8 mouse cellular contexts compared by ENCODE assay signal in genomic region chr5:118560385-118561085, GRCm38 (mm10). TPM values are rescaled to one million over a fixed set of nuclear protein-coding genes. Genes with fewer than 3 reads are reported as not detected.
A peak's percentile ranks its signal among the peaks of the same experiment; 100 is the strongest.
DNase-seq lines count a peak whose midpoint lies in the region; ATAC-seq and TF ChIP-seq lines count a peak whose summit lies in the region.

Gene Med13l (plus strand): TSS chr5:118560679.

- H3K4me3 ChIP-seq in C2C12 (ENCODE audit: insufficient read depth, poor library complexity, severe bottlenecking), result peak within 1 kb of the TSS; percentile 52
- peak within 1 kb of the TSS; percentile 76 for H3K4me3 ChIP-seq in embryonic facial prominence, embryonic 15.5 days (replicated peaks)
- H3K4me3 ChIP-seq in heart, embryonic 12.5 days, result peak within 1 kb of the TSS; percentile 98
- peak within 1 kb of the TSS; percentile 84 for H3K4me3 ChIP-seq in kidney, embryonic 16.5 days (ENCODE audit: low read length)
- H3K4me3 ChIP-seq in liver, embryonic 15.5 days (replicated peaks), result peak within 1 kb of the TSS; percentile 94
- H3K4me3 ChIP-seq in neural tube, embryonic 11.5 days (ENCODE audit: low read depth, low read length), result peak within 1 kb of the TSS; percentile 84

- peak within 1 kb of the TSS; percentile 98 for H3K27ac ChIP-seq in embryonic facial prominence, embryonic 15.5 days (replicated peaks)
- H3K27ac ChIP-seq in heart, embryonic 12.5 days (ENCODE audit: poor library complexity, severe bottlenecking), result peak within 1 kb of the TSS; percentile 81
- peak within 1 kb of the TSS; percentile 87 for H3K27ac ChIP-seq in kidney, embryonic 16.5 days (ENCODE audit: low read length)
- peak within 1 kb of the TSS; percentile 97 for H3K27ac ChIP-seq in liver, embryonic 15.5 days (replicated peaks)
- H3K27ac ChIP-seq in neural tube, embryonic 11.5 days (ENCODE audit: low read depth, low read length), result peak within 1 kb of the TSS; percentile 95

- H3ac ChIP-seq in C2C12 (ENCODE audit: control insufficient read depth, insufficient read length, low read depth), result peak within 1 kb of the TSS; percentile 82

- H3K79me2 ChIP-seq in C2C12 (ENCODE audit: control insufficient read depth, insufficient read depth), result peaks cover 48% of the 10 kb centered on the region

- ATAC-seq in embryonic facial prominence, embryonic 15.5 days (ENCODE audit: insufficient number of reproducible peaks, low FRiP score, low TSS enrichment, low read depth), result peak; percentile 68
- peak; percentile 79 for ATAC-seq in heart, embryonic 12.5 days (ENCODE audit: insufficient number of reproducible peaks, low FRiP score)
- peak; percentile 76 for ATAC-seq in kidney, embryonic 16.5 days (ENCODE audit: low FRiP score, low TSS enrichment)
- peak; percentile 76 for ATAC-seq in liver, embryonic 15.5 days (ENCODE audit: insufficient read depth)
- peak; percentile 52 for ATAC-seq in neural tube, embryonic 11.5 days (ENCODE audit: insufficient read depth, low FRiP score, low TSS enrichment)

- peak within 1 kb of the TSS; percentile 75 for H3K4me2 ChIP-seq in embryonic facial prominence, embryonic 15.5 days (replicated peaks)
- H3K4me2 ChIP-seq in heart, embryonic 12.5 days, result peak within 1 kb of the TSS; percentile 90
- H3K4me2 ChIP-seq in kidney, embryonic 16.5 days (replicated peaks; ENCODE audit: low read depth, low read length), result peak within 1 kb of the TSS; percentile 82
- H3K4me2 ChIP-seq in liver, embryonic 15.5 days, result peak within 1 kb of the TSS; percentile 91
- H3K4me2 ChIP-seq in neural tube, embryonic 11.5 days (ENCODE audit: low read depth), result peak within 1 kb of the TSS; percentile 74

- peaks cover 45% of the 10 kb centered on the region for H3K79me3 ChIP-seq in C2C12 (ENCODE audit: low read depth)

- TF ChIP-seq CTCF in C2C12 (IDR thresholded peaks at IDR 0.05; ENCODE audit: control insufficient read depth, insufficient read depth, insufficient read length), result no peak

- H3K9me3 ChIP-seq in embryonic facial prominence, embryonic 15.5 days (replicated peaks), result no peaks in the 10 kb centered on the region
- H3K9me3 ChIP-seq in heart, embryonic 12.5 days (replicated peaks), result no peaks in the 10 kb centered on the region
- no peaks in the 10 kb centered on the region for H3K9me3 ChIP-seq in kidney, embryonic 16.5 days (ENCODE audit: low read length)
- H3K9me3 ChIP-seq in liver, embryonic 15.5 days (replicated peaks), result no peaks in the 10 kb centered on the region
- H3K9me3 ChIP-seq in neural tube, embryonic 11.5 days (ENCODE audit: control insufficient read depth, low read length), result no peaks in the 10 kb centered on the region

- H3K27me3 ChIP-seq in C2C12 (ENCODE audit: control insufficient read depth, insufficient read depth, insufficient read length), result no peaks in the 10 kb centered on the region
- H3K27me3 ChIP-seq in embryonic facial prominence, embryonic 15.5 days, result peaks cover 21% of the 10 kb centered on the region
- no peaks in the 10 kb centered on the region for H3K27me3 ChIP-seq in heart, embryonic 12.5 days (replicated peaks)
- H3K27me3 ChIP-seq in kidney, embryonic 16.5 days (ENCODE audit: insufficient read depth, low read length), result peaks cover 10% of the 10 kb centered on the region; the same call in 1 of the 2 replicates
- H3K27me3 ChIP-seq in liver, embryonic 15.5 days, result peaks cover 26% of the 10 kb centered on the region
- H3K27me3 ChIP-seq in neural tube, embryonic 11.5 days (ENCODE audit: control insufficient read depth, insufficient read depth, low read length), result no peaks in the 10 kb centered on the region

- H3K9ac ChIP-seq in embryonic facial prominence, embryonic 15.5 days, result peak within 1 kb of the TSS; percentile 87
- H3K9ac ChIP-seq in heart, embryonic 12.5 days, result peak within 1 kb of the TSS; percentile 97
- peak within 1 kb of the TSS; percentile 96 for H3K9ac ChIP-seq in kidney, embryonic 16.5 days (replicated peaks; ENCODE audit: low read length)
- peak within 1 kb of the TSS; percentile 98 for H3K9ac ChIP-seq in liver, embryonic 15.5 days
- peak within 1 kb of the TSS; percentile 95 for H3K9ac ChIP-seq in neural tube, embryonic 11.5 days (ENCODE audit: low read length)

- WGBS in embryonic facial prominence, embryonic 15.5 days, result 1% methylated on average over 49 of the region's 120 CpGs
- 4% methylated on average over 105 of the region's 120 CpGs for WGBS in heart, embryonic 12.5 days
- under 1% methylated on average over 48 of the region's 120 CpGs for WGBS in kidney, embryonic 16.5 days
- under 1% methylated on average over 87 of the region's 120 CpGs for WGBS in liver, embryonic 15.5 days (ENCODE audit: insufficient replicate concordance)
- WGBS in neural tube, embryonic 11.5 days, result under 1% methylated on average over 37 of the region's 120 CpGs

- DNase-seq in adrenal gland, postnatal 36 days, result peak; percentile 84 to 87
- DNase-seq in neural tube, embryonic 11.5 days (ENCODE audit: low spot score), result peak; percentile 79
- DNase-seq in testis, postnatal 10 days (ENCODE audit: low spot score), result peak; percentile 83

- peaks cover 31% of the 10 kb centered on the region for H3K4me1 ChIP-seq in embryonic facial prominence, embryonic 15.5 days
- peaks cover 45% of the 10 kb centered on the region for H3K4me1 ChIP-seq in heart, embryonic 12.5 days (replicated peaks)
- peaks cover 26% of the 10 kb centered on the region for H3K4me1 ChIP-seq in kidney, embryonic 16.5 days (ENCODE audit: insufficient read depth, low read length)
- H3K4me1 ChIP-seq in liver, embryonic 15.5 days (replicated peaks), result peaks cover 63% of the 10 kb centered on the region
- peaks cover 18% of the 10 kb centered on the region for H3K4me1 ChIP-seq in neural tube, embryonic 11.5 days (ENCODE audit: control insufficient read depth, insufficient read depth, low read length)

- H3K36me3 ChIP-seq in C2C12 (ENCODE audit: control insufficient read depth, insufficient read depth), result no peaks in the 10 kb centered on the region
- H3K36me3 ChIP-seq in embryonic facial prominence, embryonic 15.5 days, result no peaks in the 10 kb centered on the region
- no peaks in the 10 kb centered on the region for H3K36me3 ChIP-seq in heart, embryonic 12.5 days
- no peaks in the 10 kb centered on the region for H3K36me3 ChIP-seq in kidney, embryonic 16.5 days (ENCODE audit: insufficient read depth, low read length)
- H3K36me3 ChIP-seq in liver, embryonic 15.5 days (replicated peaks), result 0 out of 2 replicates have a peak, but pooled peaks cover 6% of the 10 kb centered on the region
- H3K36me3 ChIP-seq in neural tube, embryonic 11.5 days (ENCODE audit: control insufficient read depth, insufficient read depth, low read length), result no peaks in the 10 kb centered on the region

TF ChIP-seq in C2C12, 6 proteins besides CTCF, POLR2A, EP300 and RAD21:
- TF ChIP-seq MAX (IDR thresholded peaks at IDR 0.05) (no peak), FOSL1 (IDR thresholded peaks at IDR 0.05; ENCODE audit: insufficient read depth, low read length, poor library complexity, severe bottlenecking) (no peak), CEBPB (IDR thresholded peaks at IDR 0.05; ENCODE audit: low read depth) (no peak), MYOD1 (IDR thresholded peaks at IDR 0.05; ENCODE audit: control insufficient read depth, insufficient read length, low read depth) (no peak), MYOG (IDR thresholded peaks at IDR 0.05; ENCODE audit: control insufficient read depth, extremely low read depth, insufficient read length) (no peak), USF1 (IDR thresholded peaks at IDR 0.05; ENCODE audit: low read depth) (no peak)

RNA-seq across cellular contexts. Expression of gene Med13l, which starts in this region (rescaled TPM):
- 6.7 TPM for polyA plus RNA-seq in C2C12 (2012; fragmentation: generic; extraction: Trizol)
- 10 to 100 TPM; 36.3 to 42.5 TPM for total RNA-seq in adrenal gland, postnatal 36 days (2021)
- polyA plus RNA-seq in embryonic facial prominence, embryonic 15.5 days (2015; fragmentation: Nextera tagmentation; extraction: Ambion mirVana), result 14.8 and 15.0 TPM in 2 replicates
- 10.0 and 10.8 TPM in 2 replicates for polyA plus RNA-seq in heart, embryonic 12.5 days (2016; fragmentation: Nextera tagmentation; extraction: Ambion mirVana)
- polyA plus RNA-seq in kidney, embryonic 16.5 days (2015; fragmentation: Nextera tagmentation; extraction: Ambion mirVana), result 8.2 and 9.1 TPM in 2 replicates
- 11.0 and 13.3 TPM in 2 replicates for polyA plus RNA-seq in liver, embryonic 15.5 days (2015; fragmentation: Nextera tagmentation; extraction: Ambion mirVana)
- 14.6 and 15.8 TPM in 2 replicates for polyA plus RNA-seq in neural tube, embryonic 11.5 days (2014; fragmentation: Nextera tagmentation; extraction: Ambion mirVana)

Comparison
In these comparisons a context has a peak if more than half of its experiments do, and no peak if none do; other contexts are left out.
1. Peak in every context shown above with its lines: DNase-seq, ATAC-seq, H3K4me3 ChIP-seq and H3K27ac ChIP-seq.